Mouse (Mus musculus) MEL (cell line): ENCODE measurements around the gene Hist2h2ac. TPM values are rescaled to one million over a fixed set of nuclear protein-coding genes. Genes with fewer than 3 reads are reported as not detected.

Source experiments
- DNase-seq: peaks from one replicate; pipeline ENCODE4 v3.0.0; 2011; ENCODE audit warnings: low read depth, low spot score
- H3K27ac ChIP-seq: 2 replicates; pipeline ENCODE4 v1.5.1; 2012; ENCODE audit warnings: low read depth, mild to moderate bottlenecking, control low read depth, low read length, moderate library complexity; ENCODE audit not compliant: control insufficient read depth
- H3K27me3 ChIP-seq, 2 experiments: fragments of 150-350 bp in 1 of 2; sonication (generic) in 1 of 2; 2 replicates each; pipeline ENCODE4 v1.6.1; 2012; ENCODE audit warnings: low read length in 2 of 2, mild to moderate bottlenecking in 2 of 2, improper control_type of control experiment in 1 of 2, moderate library complexity in 1 of 2; ENCODE audit not compliant: insufficient read depth in 2 of 2, control insufficient read depth in 1 of 2
- H3K36me3 ChIP-seq, 2 experiments: 2 replicates each; pipeline ENCODE4 v1.6.1; 2012 to 2014; ENCODE audit warnings: low read length in 2 of 2, improper control_type of control experiment in 1 of 2, inconsistent platforms in 1 of 2, mild to moderate bottlenecking in 1 of 2; ENCODE audit not compliant: insufficient read depth in 2 of 2, control insufficient read depth in 1 of 2
- H3K4me1 ChIP-seq, 2 experiments: fragments of 150-350 bp in 1 of 2; sonication (generic) in 1 of 2; 2 replicates each; pipeline ENCODE4 v1.6.1; 2012; ENCODE audit warnings: low read length in 2 of 2, improper control_type of control experiment in 1 of 2, mild to moderate bottlenecking in 1 of 2; ENCODE audit not compliant: insufficient read depth in 2 of 2, control insufficient read depth in 1 of 2
- H3K4me3 ChIP-seq, 2 experiments: fragments of 150-350 bp in 1 of 2; sonication (generic) in 1 of 2; 2 replicates each; pipeline ENCODE4 v1.5.1; 2012; ENCODE audit warnings: low read depth in 2 of 2, low read length in 2 of 2, mild to moderate bottlenecking in 2 of 2, moderate library complexity in 2 of 2, control low read depth in 1 of 2, improper control_type of control experiment in 1 of 2; ENCODE audit not compliant: control insufficient read depth in 1 of 2, insufficient read depth in 1 of 2
- H3K79me2 ChIP-seq: 2 replicates; pipeline ENCODE4 v1.6.1; 2012; ENCODE audit warnings: mild to moderate bottlenecking, low read length, moderate library complexity; ENCODE audit not compliant: control insufficient read depth, poor library complexity, insufficient read depth
- H3K9ac ChIP-seq: 2 replicates; pipeline ENCODE4 v1.6.1; 2012; ENCODE audit warnings: low read depth, mild to moderate bottlenecking, control low read depth, low read length, moderate library complexity; ENCODE audit not compliant: control insufficient read depth, poor library complexity, severe bottlenecking
- H3K9me3 ChIP-seq: fragments of 150-350 bp; sonication (generic); replicated peaks from 2 replicates; pipeline ENCODE4 v1.6.1; 2012; ENCODE audit warnings: mild to moderate bottlenecking, low read length, improper control_type of control experiment, moderate library complexity; ENCODE audit not compliant: insufficient read depth
- BHLHE40 ChIP-seq: IDR thresholded peaks from 2 replicates; pipeline ENCODE4 v1.6.1; 2012; ENCODE audit warnings: low read depth, mild to moderate bottlenecking, inconsistent platforms, low read length, improper control_type of control experiment, borderline replicate concordance
- CHD1 ChIP-seq: IDR thresholded peaks from 2 replicates; pipeline ENCODE4 v1.6.1; 2012; ENCODE audit warnings: low read depth, mild to moderate bottlenecking, inconsistent platforms, low read length, improper control_type of control experiment
- CHD2 ChIP-seq: IDR thresholded peaks from 2 replicates; pipeline ENCODE4 v1.6.1; 2011; ENCODE audit warnings: low read length, improper control_type of control experiment
- CTCF ChIP-seq, 3 experiments: IDR thresholded peaks in 2 of 3; conservative IDR thresholded peaks in 1 of 3; 2 replicates each; pipeline ENCODE4 v1.5.1; 2011 to 2012; ENCODE audit warnings: low read length in 3 of 3, low read depth in 2 of 3, mild to moderate bottlenecking in 2 of 3, improper control_type of control experiment in 1 of 3, inconsistent platforms in 1 of 3, mixed read lengths in 1 of 3, moderate library complexity in 1 of 3; ENCODE audit not compliant: control insufficient read depth in 1 of 3, insufficient read depth in 1 of 3, poor library complexity in 1 of 3, severe bottlenecking in 1 of 3
- E2F4 ChIP-seq: IDR thresholded peaks from 2 replicates; pipeline ENCODE4 v1.6.1; 2011; ENCODE audit warnings: low read depth, low read length, improper control_type of control experiment, borderline replicate concordance
- ELF1 ChIP-seq: IDR thresholded peaks from 2 replicates; pipeline ENCODE4 v1.6.1; 2014; ENCODE audit warnings: low read depth, mild to moderate bottlenecking, inconsistent platforms, low read length, improper control_type of control experiment, moderate library complexity
- ETS1 ChIP-seq: IDR thresholded peaks from 2 replicates; pipeline ENCODE4 v1.6.1; 2012; ENCODE audit warnings: low read depth, mild to moderate bottlenecking, inconsistent platforms, low read length, improper control_type of control experiment, moderate library complexity
- GATA1 ChIP-seq: IDR thresholded peaks from 2 replicates; pipeline ENCODE4 v1.6.1; 2011; ENCODE audit warnings: low read depth, low read length, improper control_type of control experiment
- HCFC1 ChIP-seq: IDR thresholded peaks from 2 replicates; pipeline ENCODE4 v1.6.1; 2012; ENCODE audit warnings: low read depth, mild to moderate bottlenecking, inconsistent platforms, low read length, improper control_type of control experiment, moderate library complexity
- JUND ChIP-seq: IDR thresholded peaks from 2 replicates; pipeline ENCODE4 v1.6.1; 2011; ENCODE audit warnings: low read depth, mild to moderate bottlenecking, improper control_type of control experiment, low read length
- KAT2A ChIP-seq: conservative IDR thresholded peaks from 2 replicates; pipeline ENCODE4 v1.6.1; 2012; ENCODE audit warnings: low read depth, low read length, improper control_type of control experiment, inconsistent platforms
- MAFK ChIP-seq: IDR thresholded peaks from 2 replicates; pipeline ENCODE4 v1.6.1; 2011; ENCODE audit warnings: low read depth, mild to moderate bottlenecking, low read length, improper control_type of control experiment, borderline replicate concordance
- MAX ChIP-seq: IDR thresholded peaks from 2 replicates; pipeline ENCODE4 v1.6.1; 2011; ENCODE audit warnings: low read length, improper control_type of control experiment
- MXI1 ChIP-seq: IDR thresholded peaks from 2 replicates; pipeline ENCODE4 v1.6.1; 2011; ENCODE audit warnings: mild to moderate bottlenecking, low read depth, low read length, improper control_type of control experiment
- MYB ChIP-seq: IDR thresholded peaks from 2 replicates; pipeline ENCODE4 v1.6.1; 2011; ENCODE audit warnings: mild to moderate bottlenecking, low read depth, low read length, improper control_type of control experiment
- NRF1 ChIP-seq: IDR thresholded peaks from 2 replicates; pipeline ENCODE4 v1.6.1; 2014; ENCODE audit warnings: low read depth, mild to moderate bottlenecking, inconsistent platforms, low read length, improper control_type of control experiment, moderate library complexity; ENCODE audit not compliant: poor library complexity, insufficient read depth, severe bottlenecking
- POLR2A ChIP-seq, 2 experiments: IDR thresholded peaks; 2 replicates each; pipeline ENCODE4 v1.6.1; 2011 to 2012; ENCODE audit warnings: low read length in 2 of 2, mild to moderate bottlenecking in 2 of 2, control low read depth in 1 of 2, improper control_type of control experiment in 1 of 2, low read depth in 1 of 2, moderate library complexity in 1 of 2; ENCODE audit not compliant: control insufficient read depth in 1 of 2, insufficient read depth in 1 of 2, poor library complexity in 1 of 2
- POLR2AphosphoS2 ChIP-seq: IDR thresholded peaks from 2 replicates; pipeline ENCODE4 v1.6.1; 2011; ENCODE audit warnings: low read length, improper control_type of control experiment
- POLR2AphosphoS5 ChIP-seq: IDR thresholded peaks from 2 replicates; pipeline ENCODE4 v1.6.1; 2012; ENCODE audit warnings: low read depth, borderline replicate concordance, mild to moderate bottlenecking, inconsistent platforms, low read length, moderate library complexity, mixed read lengths
- RAD21 ChIP-seq: IDR thresholded peaks from 2 replicates; pipeline ENCODE4 v1.6.1; 2011; ENCODE audit warnings: mild to moderate bottlenecking, low read depth, low read length, improper control_type of control experiment
- SIN3A ChIP-seq: IDR thresholded peaks from 2 replicates; pipeline ENCODE4 v1.6.1; 2012; ENCODE audit warnings: low read length, improper control_type of control experiment, inconsistent platforms
- SMC3 ChIP-seq: IDR thresholded peaks from 2 replicates; pipeline ENCODE4 v1.6.1; 2011; ENCODE audit warnings: low read depth, low read length, improper control_type of control experiment
- TAL1 ChIP-seq: IDR thresholded peaks from 2 replicates; pipeline ENCODE4 v1.6.1; 2012; ENCODE audit warnings: mild to moderate bottlenecking, inconsistent platforms, low read length, moderate library complexity, mixed read lengths
- TBP ChIP-seq: IDR thresholded peaks from 2 replicates; pipeline ENCODE4 v1.8.0; 2011; ENCODE audit warnings: low read depth, low read length, improper control_type of control experiment
- TCF12 ChIP-seq: IDR thresholded peaks from 2 replicates; pipeline ENCODE4 v1.6.1; 2014; ENCODE audit warnings: low read depth, mild to moderate bottlenecking, inconsistent platforms, low read length, improper control_type of control experiment, moderate library complexity
- UBTF ChIP-seq: IDR thresholded peaks from 2 replicates; pipeline ENCODE4 v1.6.1; 2012; ENCODE audit warnings: low read depth, mild to moderate bottlenecking, inconsistent platforms, low read length, improper control_type of control experiment, moderate library complexity, borderline replicate concordance; ENCODE audit not compliant: insufficient read depth
- USF1 ChIP-seq: IDR thresholded peaks from 2 replicates; pipeline ENCODE4 v1.6.1; 2014; ENCODE audit warnings: low read depth, mild to moderate bottlenecking, inconsistent platforms, low read length, improper control_type of control experiment, moderate library complexity
- USF2 ChIP-seq, 2 experiments: IDR thresholded peaks; 2 replicates each; pipeline ENCODE4 v1.6.1; 2011 to 2012; ENCODE audit warnings: improper control_type of control experiment in 2 of 2, low read length in 2 of 2, borderline replicate concordance in 1 of 2, inconsistent platforms in 1 of 2, low read depth in 1 of 2, mild to moderate bottlenecking in 1 of 2; ENCODE audit not compliant: insufficient read depth in 1 of 2
- ZC3H11A ChIP-seq: IDR thresholded peaks from 2 replicates; pipeline ENCODE4 v1.6.1; 2012; ENCODE audit warnings: low read depth, mild to moderate bottlenecking, inconsistent platforms, low read length, improper control_type of control experiment
- ZKSCAN1 ChIP-seq: IDR thresholded peaks from 2 replicates; pipeline ENCODE4 v1.6.1; 2012; ENCODE audit warnings: low read depth, mild to moderate bottlenecking, inconsistent platforms, low read length, improper control_type of control experiment, moderate library complexity
- ZMIZ1 ChIP-seq: IDR thresholded peaks from 2 replicates; pipeline ENCODE4 v1.6.1; 2012; ENCODE audit warnings: low read depth, mild to moderate bottlenecking, inconsistent platforms, low read length, improper control_type of control experiment, moderate library complexity
- polyA plus RNA-seq, 2 experiments: library from polyadenylated mRNA; stranded (reverse) in 1 of 2; unstranded in 1 of 2; fragments of >175 nt in 1 of 2; fragments of >200 nt in 1 of 2; gene quantifications; 2 replicates each; pipeline versions ENCODE4 v1.2.1 to v1.2.4; 2012; ENCODE audit warnings: low replicate concordance in 2 of 2, low read depth in 1 of 2; ENCODE audit not compliant: insufficient read length in 2 of 2, insufficient read depth in 1 of 2, missing spikeins in 1 of 2
- total RNA-seq: library from RNA; depleted of rRNA; stranded (reverse); fragments of 300-350 nt; gene quantifications from 2 replicates; pipeline ENCODE4 v1.2.3, GENCODE M21; 2012

The Hist2h2ac gene
- total and polyA plus RNA-seq, 3 experiments: 4.8 to 2,824 TPM; not detected in 1

DNA sequence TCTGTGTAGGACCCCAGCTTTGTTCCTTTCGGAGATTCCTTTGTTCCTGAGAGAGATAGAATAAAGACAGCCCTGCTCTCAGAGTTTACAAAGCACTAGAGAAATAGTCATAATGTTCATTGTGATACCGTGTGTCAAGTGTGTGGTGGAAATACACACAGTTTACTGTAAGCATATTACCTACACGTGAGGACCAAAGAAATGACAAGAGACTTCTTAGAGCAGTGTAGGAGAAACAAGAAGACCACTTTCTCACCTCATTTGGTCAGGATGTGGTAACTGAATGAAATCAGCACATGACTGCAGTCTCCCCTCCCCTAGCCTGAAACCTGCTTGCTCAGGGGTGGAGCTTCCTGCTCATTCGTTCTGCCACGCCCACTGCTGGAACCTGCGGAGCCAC lies 22.5 kb downstream of the Hist2h2ac start (continued):
- TF ChIP-seq POLR2A (IDR thresholded peaks at IDR 0.05; ENCODE audit: control insufficient read depth in 1 of 2, insufficient read depth in 1 of 2, low read depth in 1 of 2, low read length in 2 of 2, poor library complexity in 1 of 2): peak in 1 of 2 experiments; percentile 76; a peak in 2 of 4 replicates
- peak; percentile 13; the same call in 1 of the 2 replicates for TF ChIP-seq SIN3A
- no peak for TF ChIP-seq UBTF
- peak; percentile 89 for TF ChIP-seq MXI1
- TF ChIP-seq MAFK: no peak
- peak; percentile 82 for TF ChIP-seq TBP
- TF ChIP-seq ETS1: peak; percentile 26; the same call in 1 of the 2 replicates
- no peak for TF ChIP-seq ZKSCAN1
- TF ChIP-seq TCF12: peak; percentile 50; the same call in 1 of the 2 replicates
- no peak for TF ChIP-seq KAT2A
- no peak for TF ChIP-seq JUND
- 0 out of 2 replicates have a peak, but pooled peaks have one; percentile 17 for TF ChIP-seq CHD1

- H3K9ac ChIP-seq: peak overlapping the region; percentile 79
- peaks cover 9% of the 10 kb centered on the region; the same call in 1 of the 2 replicates for H3K79me2 ChIP-seq
- DNase-seq: peak; percentile 99
- no peaks in the 10 kb centered on the region for H3K9me3 ChIP-seq
- peak overlapping the region; percentile 60 to 61 for H3K4me3 ChIP-seq
- peaks cover 0 to 16% of the 10 kb centered on the region in 2 experiments; a peak in 2 of 4 replicates for H3K36me3 ChIP-seq
- H3K27me3 ChIP-seq: no peaks in the 10 kb centered on the region
- H3K27ac ChIP-seq: peak overlapping the region; percentile 87
- H3K4me1 ChIP-seq: peaks cover 12 to 22% of the 10 kb centered on the region in 2 experiments
- TF ChIP-seq NRF1 (peak; percentile 69), E2F4 (peak; percentile 78; the same call in 1 of the 2 replicates), MAFK (no peak; the same call in 1 of the 2 replicates), MAX (peak; percentile 90), UBTF (no peak), TAL1 (no peak), MXI1 (peak; percentile 83), SMC3 (peak; percentile 16; the same call in 1 of the 2 replicates), ZC3H11A (no peak), MYB (peak; percentile 33; the same call in 1 of the 2 replicates), CHD2 (peak; percentile 83), JUND (no peak), CHD1 (peak; percentile 94), GATA1 (peak; percentile 21; the same call in 1 of the 2 replicates), ELF1 (peak; percentile 92), ZMIZ1 (peak; percentile 96), TCF12 (peak; percentile 82), ZKSCAN1 (no peak), POLR2AphosphoS2 (peak; percentile 99), RAD21 (no peak), POLR2A (IDR thresholded peaks at IDR 0.05; ENCODE audit: control insufficient read depth in 1 of 2, insufficient read depth in 1 of 2, low read depth in 1 of 2, low read length in 2 of 2, poor library complexity in 1 of 2) (peak; percentile 97 to 100), HCFC1 (peak; percentile 100), USF2 (IDR thresholded peaks at IDR 0.05; ENCODE audit: borderline replicate concordance in 1 of 2, insufficient read depth in 1 of 2, low read depth in 1 of 2, low read length in 2 of 2) (no peak), USF1 (peak; percentile 52), ETS1 (peak; percentile 74; the same call in 1 of the 2 replicates), CTCF (IDR thresholded peaks at IDR 0.05 in 2 of 3, conservative IDR thresholded peaks at IDR 0.05 in 1 of 3; ENCODE audit: control insufficient read depth in 1 of 3, insufficient read depth in 1 of 3, low read depth in 2 of 3, low read length in 3 of 3, poor library complexity in 1 of 3, severe bottlenecking in 1 of 3) (no peak), KAT2A (peak; percentile 96), BHLHE40 (peak; percentile 10), POLR2AphosphoS5 (peak; percentile 96; the same call in 1 of the 2 replicates)
Observed at GRCm38 (mm10) chr3:96197129-96197749, 23.4 kb downstream of the Hist2h2ac start.
